Mouse (Mus musculus) kidney, embryonic 16.5 days (tissue): ENCODE data around the gene Mypn. TPM values are rescaled to one million over a fixed set of nuclear protein-coding genes. Genes with fewer than 3 reads are reported as not detected.
A peak's percentile ranks its signal among the peaks of the same experiment; 100 is the strongest.

ENCODE experiments used
- ATAC-seq: fragments of 200-750 bp; cut with Nextera tagmentation; 2 replicates; pipeline ENCODE4 v1.8.0; 2017; ENCODE audit warnings: moderate TSS enrichment; ENCODE audit not compliant: low FRiP score, low TSS enrichment
- H3K27ac ChIP-seq: fragments of 300-500 bp; sonication (generic); 2 replicates; pipeline ENCODE4 v1.5.1; 2014; ENCODE audit warnings: low read length
- H3K27me3 ChIP-seq: fragments of 300-500 bp; sonication (generic); 2 replicates; pipeline ENCODE4 v1.6.1; 2014; ENCODE audit warnings: low read length, control low read depth, mixed read lengths; ENCODE audit not compliant: insufficient read depth
- H3K36me3 ChIP-seq: fragments of 300-500 bp; sonication (generic); 2 replicates; pipeline ENCODE4 v1.6.1; 2014; ENCODE audit warnings: low read length, control low read depth, mixed read lengths; ENCODE audit not compliant: insufficient read depth
- H3K4me1 ChIP-seq: fragments of 300-500 bp; sonication (generic); 2 replicates; pipeline ENCODE4 v1.6.1; 2014; ENCODE audit warnings: low read length, control low read depth, mixed read lengths; ENCODE audit not compliant: insufficient read depth
- H3K4me2 ChIP-seq: fragments of 300-500 bp; sonication (generic); replicated peaks from 2 replicates; pipeline ENCODE4 v1.6.1; 2014; ENCODE audit warnings: low read depth, low read length
- H3K4me3 ChIP-seq: fragments of 300-500 bp; sonication (generic); 2 replicates; pipeline ENCODE4 v1.5.1; 2014; ENCODE audit warnings: mild to moderate bottlenecking, low read length
- H3K9ac ChIP-seq: fragments of 300-500 bp; sonication (generic); replicated peaks from 2 replicates; pipeline ENCODE4 v1.6.1; 2014; ENCODE audit warnings: low read length
- H3K9me3 ChIP-seq: fragments of 300-500 bp; sonication (generic); 2 replicates; pipeline ENCODE4 v1.6.1; 2016; ENCODE audit warnings: low read length, control low read depth
- WGBS: fragments of 180-500 bp; shearing (Covaris S2); extraction: QIAGEN DNeasy Blood & Tissue Kit; methylation state at CpG from one replicate; pipeline ENCODE4 v1.1.7; 2014; 5-methylcytosine and 5-hydroxymethylcytosine counted together
- polyA plus RNA-seq: library from polyadenylated mRNA; unstranded; fragments of >200 nt; fragmentation: Nextera tagmentation; extraction: Ambion mirVana; gene quantifications from 2 replicates; pipeline ENCODE4 v1.2.1, GENCODE M21; 2015

Gene Mypn
- polyA plus RNA-seq, 1 experiment from 2014 or later = 0.10 TPM

DNA sequence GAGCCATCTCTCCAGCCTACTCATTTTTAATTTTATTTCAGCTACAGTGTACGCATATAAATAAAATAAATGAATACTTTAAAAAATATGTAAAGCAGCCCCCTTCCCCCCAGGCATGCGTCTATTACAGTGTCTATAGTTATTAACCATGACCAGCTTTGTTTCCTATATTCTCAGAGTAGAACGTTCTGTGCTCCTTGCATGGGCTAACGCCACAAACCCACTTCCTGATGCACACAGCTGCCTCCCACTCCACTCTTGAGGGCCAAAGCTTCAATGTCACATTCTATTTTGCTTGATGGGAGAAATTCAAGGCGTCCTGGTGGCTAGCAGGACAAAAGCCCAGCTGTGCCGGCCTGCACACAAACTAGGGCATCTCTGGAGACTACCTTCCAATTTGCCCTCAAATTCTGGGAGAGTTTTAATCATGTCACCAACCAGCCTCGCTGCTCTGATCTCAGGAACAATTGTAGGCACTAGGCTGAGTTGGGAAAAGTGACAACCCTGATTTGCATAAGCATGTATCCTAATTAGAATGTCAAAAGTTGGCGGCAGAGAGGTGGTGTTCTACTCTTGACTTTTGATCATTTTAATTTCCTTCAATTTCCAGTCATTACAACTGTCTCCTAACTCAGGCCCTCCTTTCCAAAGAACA is 114.5 kb downstream of the Mypn start:
- H3K9me3 ChIP-seq = no peaks in the 10 kb centered on the region
- H3K9ac ChIP-seq = peak overlapping the region; percentile 63
- no peaks in the 10 kb centered on the region for H3K36me3 ChIP-seq
- peak overlapping the region; percentile 79 for H3K4me2 ChIP-seq
- 0 out of 2 replicates have a peak, but pooled peaks cover 2% of the 10 kb centered on the region for H3K27me3 ChIP-seq
- WGBS = 41% methylated on average over 8 of the region's 8 CpGs
- H3K4me1 ChIP-seq = 0 out of 2 replicates have a peak, but pooled peaks cover 10% of the 10 kb centered on the region
- no peak for ATAC-seq
- no peak overlapping the region for H3K27ac ChIP-seq
- peak overlapping the region; percentile 45 for H3K4me3 ChIP-seq

DNA sequence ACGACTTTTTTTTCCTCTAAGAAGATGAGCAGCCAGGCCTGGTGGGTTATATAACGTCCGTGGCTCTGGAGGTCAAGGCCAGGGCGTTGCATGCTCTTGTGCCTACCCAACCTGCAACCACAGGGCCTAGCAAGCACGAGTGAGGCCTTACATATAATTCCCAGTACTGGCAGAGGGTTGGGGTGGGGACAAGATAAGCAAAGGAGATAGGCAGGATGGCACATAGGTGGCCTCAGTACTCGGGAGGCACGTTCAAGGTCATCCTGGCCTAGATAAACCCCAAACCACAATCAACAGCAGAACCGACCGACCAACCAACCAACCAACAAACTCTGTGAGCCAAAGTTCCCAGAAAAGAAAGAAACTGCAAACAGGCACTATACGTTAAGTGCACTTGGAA is 117.4 kb downstream of the Mypn start:
- Histone ChIP-seq H3K4me3 (no peak overlapping the region), H3K9ac (no peak overlapping the region), H3K27ac (no peak overlapping the region), H3K9me3 (no peaks in the 10 kb centered on the region), H3K27me3 (0 out of 2 replicates have a peak, but pooled peaks cover 2% of the 10 kb centered on the region), H3K4me2 (no peak overlapping the region), H3K4me1 (0 out of 2 replicates have a peak, but pooled peaks cover 10% of the 10 kb centered on the region), H3K36me3 (no peaks in the 10 kb centered on the region)
- 74% methylated on average over 10 of the region's 10 CpGs for WGBS
- no peak for ATAC-seq

DNA sequence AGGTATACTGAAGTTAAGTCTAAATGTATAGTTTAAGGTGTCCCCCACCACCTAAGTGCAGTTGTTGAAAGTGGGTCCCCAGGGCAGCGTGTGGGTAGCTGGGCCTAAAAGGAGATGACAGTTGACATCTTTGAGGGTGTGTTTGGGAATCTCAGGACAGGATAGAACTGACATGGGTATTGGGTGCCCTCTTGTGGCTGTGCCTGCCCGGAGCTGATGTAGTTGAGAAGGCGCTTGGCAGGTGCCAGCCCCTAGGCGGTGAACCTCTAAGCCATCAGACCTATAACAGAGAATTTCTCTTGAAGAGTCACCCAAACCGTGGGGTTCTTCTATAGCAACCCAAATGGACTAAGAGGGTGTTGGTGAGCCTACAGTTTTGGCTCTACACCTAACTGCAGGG is 137.8 kb downstream of the Mypn start:
- H3K27me3 ChIP-seq = no peaks in the 10 kb centered on the region
- ATAC-seq = peak; percentile 80

More for the DNA sequence above, 137.8 kb downstream of the Mypn start:
- no peak overlapping the region for H3K4me3 ChIP-seq
- WGBS = 4% methylated on average over 5 of the region's 5 CpGs
- H3K27ac ChIP-seq = no peak overlapping the region
- no peak overlapping the region for H3K4me2 ChIP-seq
- H3K9me3 ChIP-seq = 0 out of 2 replicates have a peak, but pooled peaks cover 4% of the 10 kb centered on the region
- H3K36me3 ChIP-seq = 0 out of 2 replicates have a peak, but pooled peaks cover 2% of the 10 kb centered on the region
- no peak overlapping the region for H3K9ac ChIP-seq
- H3K4me1 ChIP-seq = 0 out of 2 replicates have a peak, but pooled peaks cover 3% of the 10 kb centered on the region

Other genes starting within 250 kb of the Mypn start
- 22.7 and 23.0 TPM in 2 replicates for gene Rufy2, start 223.7 kb downstream of the Mypn start, polyA plus RNA-seq
- gene Hnrnph3, start 179.7 kb downstream of the Mypn start, polyA plus RNA-seq = 116 and 138 TPM in 2 replicates
- 5.0 and 6.1 TPM in 2 replicates for gene Pbld2, start 179.6 kb downstream of the Mypn start, polyA plus RNA-seq
- gene Pbld1, start 143.8 kb downstream of the Mypn start, polyA plus RNA-seq = 9.6 and 10.6 TPM in 2 replicates
- gene Atoh7, start 104.3 kb downstream of the Mypn start, polyA plus RNA-seq = not detected in 2 replicates
- 39.7 and 43.0 TPM in 2 replicates for gene Herc4, start 39.9 kb upstream of the Mypn start, polyA plus RNA-seq
- gene Sirt1, start 177.8 kb upstream of the Mypn start, polyA plus RNA-seq = 4.1 and 5.4 TPM in 2 replicates
- gene Dnajc12, start 178.5 kb upstream of the Mypn start, polyA plus RNA-seq = 10.3 and 16.3 TPM in 2 replicates
- gene Gm7075, start 217.8 kb upstream of the Mypn start, polyA plus RNA-seq = not detected in 2 replicates
- gene Ctnna3, start 226.1 kb upstream of the Mypn start, polyA plus RNA-seq = 0.49 and 0.55 TPM in 2 replicates